Mouse (Mus musculus): ENCODE measurements at regions not wholly inside any gene's neighbourhood (a gene's known extent, or its start where the extent isn't known, plus 50 kb on each side); places are given as distances from the start of the nearest gene placed in this dataset.

DNA sequence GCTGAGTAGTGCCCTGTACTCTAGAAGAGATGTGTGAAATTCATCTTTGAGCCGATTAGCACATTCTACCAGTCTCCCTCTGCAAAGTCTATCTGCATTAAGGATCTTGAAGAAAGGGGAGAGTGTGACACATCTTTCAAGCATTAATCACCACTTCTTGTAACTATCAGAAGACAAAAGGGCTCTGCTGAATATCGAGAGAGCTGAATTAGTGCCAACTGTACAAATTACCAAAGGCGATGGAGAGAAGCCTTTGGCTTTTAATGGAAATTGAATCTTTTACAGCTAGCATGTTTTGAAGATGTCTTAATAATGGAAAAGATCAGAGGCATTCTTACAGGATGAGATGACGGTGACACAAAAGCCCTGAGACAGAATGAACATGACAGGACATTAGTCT is 97.2 kb upstream of the Pam start:
- intact Hi-C loops (cut with DNase I) = loop anchor here (5.0 kb wide), 2 partner anchors 160 to 330 kb away; no protein-coding TSS in a partner anchor
- DNase-seq (ENCODE audit: low spot score in 2 of 2) = no peak

GRCm38 (mm10) chr1:98192044-98192484 is 96.6 kb upstream of the Pam start:
- DNase-seq (ENCODE audit: low spot score in 2 of 2) = peak; percentile 74 to 92
- intact Hi-C loops (cut with DNase I) = loop anchor here (5.0 kb wide), 2 partner anchors 160 to 330 kb away; no protein-coding TSS in a partner anchor

DNA sequence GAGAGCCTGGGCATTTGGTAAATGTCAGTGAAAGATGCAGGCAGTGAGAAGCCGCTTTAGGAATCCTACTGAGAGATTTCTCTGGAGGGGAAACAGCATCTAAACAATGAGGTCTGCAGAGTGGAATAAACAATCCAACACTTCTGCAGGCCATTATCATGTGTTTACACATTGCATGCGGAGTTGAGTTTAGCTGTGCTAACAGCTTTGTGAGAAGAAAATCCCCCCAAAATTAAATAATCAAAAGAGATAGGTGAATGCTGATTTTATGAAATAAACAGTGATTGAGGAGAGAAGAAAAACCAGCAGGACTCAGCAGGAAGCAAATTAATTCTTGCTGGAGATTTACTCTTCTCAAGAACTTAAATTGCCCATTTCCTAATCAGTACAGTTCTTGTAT is 95.9 kb upstream of the Pam start:
- DNase-seq (ENCODE audit: low spot score in 2 of 2) = peak in 1 of 2 experiments; percentile 7
- intact Hi-C loops (cut with DNase I) = loop anchor here (2.0 to 5.0 kb wide), 3 partner anchors 77 to 329 kb away; no protein-coding TSS in a partner anchor

GRCm38 (mm10) chr1:98190741-98191140 is 95.3 kb upstream of the Pam start:
- DNase-seq (ENCODE audit: low spot score in 2 of 2) = peak in 1 of 2 experiments; percentile 44
- intact Hi-C loops (cut with DNase I) = loop anchor here (2.0 to 5.0 kb wide), 3 partner anchors 78 to 328 kb away; no protein-coding TSS in a partner anchor

GRCm38 (mm10) chr1:98189991-98190471 is 94.6 kb upstream of the Pam start:
- DNase-seq (ENCODE audit: low spot score in 2 of 2) = peak; percentile 69 to 89
- intact Hi-C loops (cut with DNase I) = loop anchor here (2.0 to 5.0 kb wide), 3 partner anchors 79 to 328 kb away; no protein-coding TSS in a partner anchor

GRCm38 (mm10) chr1:98180372-98180771 is 84.9 kb upstream of the Pam start:
- intact Hi-C loops (cut with DNase I) = no loop called here
- no peak for DNase-seq (ENCODE audit: low spot score in 2 of 2)

DNA sequence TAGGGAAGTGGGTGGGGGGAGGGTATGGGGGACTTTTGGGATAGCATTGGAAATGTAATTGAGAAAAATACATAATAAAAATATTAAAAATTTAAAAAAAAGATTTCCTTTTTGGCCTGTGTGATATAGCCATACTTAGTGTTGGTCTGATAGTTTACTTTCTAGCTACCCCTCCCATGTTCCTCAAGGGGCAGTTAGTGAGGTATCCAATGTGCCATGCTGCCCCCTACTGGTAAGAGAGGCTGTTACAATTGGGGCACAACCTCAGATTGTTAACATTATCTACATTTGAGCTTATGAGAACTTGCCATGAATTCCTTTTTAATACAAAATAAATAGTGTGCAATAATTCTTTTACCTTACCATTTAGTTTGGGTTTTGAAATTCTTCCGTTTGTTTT is 83.6 kb upstream of the Pam start:
- no peak for DNase-seq (ENCODE audit: low spot score in 2 of 2)

DNA sequence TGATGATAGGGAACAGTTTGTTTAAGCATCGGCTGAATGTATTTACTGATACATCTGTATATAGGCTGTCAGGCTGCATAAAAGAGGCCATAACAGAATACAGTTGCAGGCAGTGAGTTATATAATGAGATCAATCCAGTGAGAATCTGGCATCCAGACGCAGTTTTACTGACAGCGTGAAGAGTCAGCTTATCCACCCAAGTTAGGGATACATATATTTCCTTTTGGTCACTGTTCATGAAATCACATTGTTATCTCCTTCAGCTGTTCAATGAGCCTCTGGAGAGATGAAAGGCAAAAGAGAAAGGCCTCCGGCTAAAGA is 79.3 kb upstream of the Pam start:
- intact Hi-C loops (cut with DNase I) = loop anchor here (10.0 kb wide), 1 partner anchor 370 kb away; no protein-coding TSS in a partner anchor
- DNase-seq (ENCODE audit: low spot score in 2 of 2) = no peak

More for the DNA sequence above, 83.6 kb upstream of the Pam start:
- intact Hi-C loops (cut with DNase I) = loop anchor here (10.0 kb wide), 1 partner anchor 374 kb away; no protein-coding TSS in a partner anchor

DNA sequence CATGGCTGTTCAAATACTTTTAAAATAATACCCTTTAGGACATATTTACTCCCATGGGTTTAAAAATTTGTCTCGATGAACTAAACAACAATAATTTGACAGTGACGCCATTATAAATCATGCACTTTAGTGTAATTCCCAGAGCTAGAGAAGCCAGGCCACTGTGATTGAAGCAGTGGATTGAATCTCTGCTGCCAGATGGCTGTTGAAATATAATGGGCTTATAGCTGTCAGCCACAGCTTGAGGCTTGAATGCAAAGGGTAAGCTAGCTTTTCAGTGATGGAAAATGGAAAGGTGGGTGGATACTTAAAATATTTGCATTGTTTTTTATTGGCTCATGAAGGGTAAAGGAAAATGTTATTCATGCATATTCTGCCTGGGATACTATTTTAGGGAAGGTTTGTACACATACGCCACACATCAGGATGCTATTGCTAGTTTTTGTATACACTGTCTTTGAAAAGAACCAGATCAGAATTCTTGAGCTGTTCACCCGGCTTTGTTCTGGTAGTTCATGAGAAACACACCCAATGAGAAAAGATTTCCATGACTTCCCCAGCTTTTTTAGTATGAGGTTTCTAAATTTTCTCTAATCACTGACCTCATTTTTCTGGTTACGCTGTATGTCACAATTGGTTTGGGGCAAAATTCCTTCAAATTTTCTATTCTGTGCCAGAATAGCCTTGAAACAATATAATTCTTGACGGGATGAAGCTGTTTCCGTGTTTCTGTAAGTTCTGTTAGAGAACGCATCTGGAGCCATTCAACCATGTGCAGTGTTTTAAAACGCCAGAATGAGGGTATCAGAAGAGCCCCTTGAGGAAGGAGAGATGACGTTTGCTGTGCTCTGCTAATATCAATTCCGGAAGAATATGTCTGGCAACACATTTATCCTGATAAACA is 78.7 kb upstream of the Pam start:
- no peak for DNase-seq (ENCODE audit: low spot score in 2 of 2)
- intact Hi-C loops (cut with DNase I) = loop anchor here (10.0 kb wide), 1 partner anchor 369 kb away; no protein-coding TSS in a partner anchor

DNA sequence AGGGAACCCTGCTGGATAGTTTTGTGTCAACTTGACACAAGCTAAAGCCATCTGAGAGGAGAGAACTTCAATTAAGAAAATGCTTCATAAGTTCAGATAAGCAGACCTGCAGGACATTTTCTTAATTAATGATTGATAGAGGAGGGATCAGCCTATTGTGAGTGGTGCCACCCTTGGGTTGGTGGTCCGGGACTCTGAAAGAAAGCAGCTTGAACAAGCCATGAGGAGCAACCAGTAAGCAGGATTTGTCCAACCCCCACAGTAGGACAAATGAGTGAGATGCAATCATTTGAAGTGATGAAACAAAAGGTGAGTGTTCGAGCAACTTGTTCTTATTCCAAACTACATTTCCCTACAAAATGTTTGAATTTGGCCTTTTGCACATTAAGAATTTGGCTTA is 78.0 kb upstream of the Pam start:
- DNase-seq (ENCODE audit: low spot score in 2 of 2) = no peak
- intact Hi-C loops (cut with DNase I) = loop anchor here (10.0 kb wide), 1 partner anchor 369 kb away; no protein-coding TSS in a partner anchor

DNA sequence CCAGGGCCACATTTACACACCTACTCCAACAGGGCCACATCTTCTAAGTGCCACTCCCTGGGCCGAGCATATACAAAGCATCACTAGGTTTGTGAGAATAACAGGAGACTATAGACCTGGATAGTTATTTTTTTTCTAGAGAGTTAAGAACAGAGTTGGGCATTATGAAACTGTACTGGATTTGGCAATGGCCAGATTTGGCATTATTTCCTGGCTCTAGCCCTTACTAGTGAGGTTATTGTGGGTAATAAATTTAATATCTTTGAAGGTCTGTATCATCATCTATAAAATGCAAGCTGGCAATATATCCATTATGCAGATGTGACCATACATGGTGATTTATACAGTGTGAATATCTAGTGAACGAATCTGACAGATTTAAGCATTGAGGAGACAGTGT is 75.8 kb upstream of the Pam start:
- intact Hi-C loops (cut with DNase I) = loop anchor here (10.0 kb wide), 1 partner anchor 366 kb away; no protein-coding TSS in a partner anchor

DNA sequence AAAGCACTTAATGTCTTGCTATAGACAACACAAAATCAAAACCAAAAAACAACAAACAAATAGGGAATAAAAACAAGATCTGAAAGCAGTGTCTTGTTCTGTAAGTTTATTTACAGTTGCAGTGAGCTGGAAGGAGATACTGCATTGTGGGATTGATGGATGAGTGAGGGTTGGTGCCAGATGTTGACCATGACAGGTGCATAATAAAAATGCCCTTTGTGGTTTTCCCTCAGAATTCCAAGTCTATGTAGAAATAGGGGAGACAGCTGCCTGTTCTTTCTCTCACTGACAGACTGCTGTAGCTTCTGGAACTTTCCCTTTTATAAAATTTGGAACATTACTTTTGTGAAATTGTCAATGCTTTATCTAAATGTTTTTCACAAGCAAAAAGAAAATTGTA is 73.9 kb upstream of the Pam start:
- no peak for DNase-seq (ENCODE audit: low spot score in 2 of 2)
- intact Hi-C loops (cut with DNase I) = no loop called here

More for the DNA sequence above, 75.8 kb upstream of the Pam start:
- DNase-seq (ENCODE audit: low spot score in 2 of 2) = no peak

DNA sequence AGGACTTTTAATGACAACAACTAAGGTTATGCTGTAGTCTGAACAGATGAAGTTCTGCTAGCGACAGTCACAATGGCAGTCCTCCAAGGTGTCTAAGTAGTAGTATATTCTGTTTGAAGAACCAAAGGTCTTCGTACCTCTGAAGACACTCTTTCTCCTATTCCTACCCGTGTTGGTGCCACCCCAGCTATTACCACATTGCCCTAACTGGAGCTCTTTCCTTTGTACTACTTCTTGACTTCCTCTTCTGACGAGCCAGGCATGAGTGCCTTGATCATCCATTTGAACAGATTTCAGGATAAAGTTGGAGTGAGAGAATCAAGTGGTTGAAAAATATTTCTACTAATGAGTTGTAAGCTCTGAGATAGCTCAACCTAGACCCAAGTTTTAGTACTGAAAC is 72.4 kb upstream of the Pam start:
- intact Hi-C loops (cut with DNase I) = no loop called here
- DNase-seq (ENCODE audit: low spot score in 2 of 2) = no peak

GRCm38 (mm10) chr1:98162639-98162927 is 67.1 kb upstream of the Pam start:
- DNase-seq (ENCODE audit: low spot score in 2 of 2) = no peak
- intact Hi-C loops (cut with DNase I) = no loop called here

DNA sequence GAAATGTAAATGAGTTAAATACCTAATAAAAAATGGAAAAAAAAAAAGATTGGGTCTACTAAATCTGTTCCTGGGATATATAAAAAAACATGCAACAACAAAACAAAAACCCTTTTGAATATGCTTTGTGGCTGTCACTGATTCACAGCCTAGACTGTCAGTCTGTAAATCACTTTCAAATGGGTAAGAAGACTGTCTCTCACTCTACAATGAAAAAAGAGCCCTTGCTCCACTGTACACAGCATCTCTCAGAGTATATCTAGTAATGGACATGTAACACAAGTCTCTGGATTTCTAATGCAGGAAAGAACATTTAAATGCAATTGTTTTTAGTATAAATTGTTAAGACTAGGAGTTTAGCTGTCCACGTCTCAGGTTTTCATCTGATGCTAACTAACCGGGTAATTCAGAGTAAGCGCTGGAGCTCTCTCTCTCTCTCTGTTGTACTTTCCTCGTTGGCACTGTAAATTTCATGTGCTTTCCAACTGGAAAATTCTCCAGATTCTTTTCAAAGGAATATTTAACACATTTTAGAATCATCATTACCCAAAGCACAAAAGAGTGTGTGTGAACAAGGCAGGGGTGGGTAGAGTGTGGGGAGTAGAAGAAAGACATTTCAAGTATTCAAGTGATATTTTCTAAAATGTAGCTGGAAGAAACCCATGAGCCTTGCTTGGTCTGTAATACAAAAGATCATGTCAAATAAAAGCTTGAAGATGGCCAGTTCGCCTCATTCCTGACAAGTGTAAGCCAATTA is 66.6 kb upstream of the Pam start:
- peak; percentile 17 to 51 for DNase-seq (ENCODE audit: low spot score in 2 of 2)
- intact Hi-C loops (cut with DNase I) = no loop called here

GRCm38 (mm10) chr1:98158969-98159368 is 63.5 kb upstream of the Pam start:
- DNase-seq (ENCODE audit: low spot score in 2 of 2) = no peak
- intact Hi-C loops (cut with DNase I) = no loop called here

DNA sequence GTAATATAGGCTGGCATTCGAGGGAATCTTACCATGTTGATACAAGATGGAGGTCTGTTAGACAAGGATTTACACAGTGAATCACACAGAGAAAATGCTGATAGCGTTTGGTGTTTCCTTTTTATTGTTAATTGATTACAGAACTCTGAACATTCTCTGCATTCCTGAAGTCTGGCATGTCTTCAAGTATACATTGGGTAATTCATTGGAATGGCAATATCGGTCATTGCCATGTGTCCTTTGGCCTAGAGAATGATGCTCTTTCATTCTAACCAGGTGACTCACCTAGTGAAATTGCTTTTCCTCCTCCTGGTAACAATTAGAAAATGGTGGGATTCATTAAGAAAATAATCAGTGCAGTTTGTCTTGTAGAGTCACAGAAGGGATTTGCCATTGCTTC is 51.9 kb upstream of the Pam start:
- intact Hi-C loops (cut with DNase I) = no loop called here

More for the DNA sequence above, 51.9 kb upstream of the Pam start:
- DNase-seq (ENCODE audit: low spot score in 2 of 2) = no peak
